Mouse (Mus musculus) midbrain, embryonic 10.5 days (tissue): ENCODE data around the gene Cyp8b1. TPM values are rescaled to one million over a fixed set of nuclear protein-coding genes. Genes with fewer than 3 reads are reported as not detected.

Experiments
- DNase-seq: peaks from one replicate; pipeline ENCODE4 v3.0.0-alpha.2; 2017; ENCODE audit warnings: low spot score
- H3K27ac ChIP-seq: fragments of 300-500 bp; sonication (generic); replicated peaks from 2 replicates; pipeline ENCODE4 v1.5.1; 2016; ENCODE audit warnings: mild to moderate bottlenecking
- H3K27me3 ChIP-seq: fragments of 300-500 bp; sonication (generic); 2 replicates; pipeline ENCODE4 v1.6.1; 2016; ENCODE audit warnings: low read depth, mild to moderate bottlenecking; ENCODE audit not compliant: poor library complexity, severe bottlenecking
- H3K36me3 ChIP-seq: fragments of 300-500 bp; sonication (generic); 2 replicates; pipeline ENCODE4 v1.6.1; 2016; ENCODE audit warnings: mild to moderate bottlenecking, moderate library complexity
- H3K4me1 ChIP-seq: fragments of 300-500 bp; sonication (generic); 2 replicates; pipeline ENCODE4 v1.6.1; 2016
- H3K4me3 ChIP-seq: fragments of 300-500 bp; sonication (generic); 2 replicates; pipeline ENCODE4 v1.5.1; 2016; ENCODE audit warnings: mild to moderate bottlenecking, moderate library complexity
- H3K9me3 ChIP-seq: fragments of 300-500 bp; sonication (generic); replicated peaks from 2 replicates; pipeline ENCODE4 v1.6.1; 2016; ENCODE audit warnings: mild to moderate bottlenecking
- WGBS: fragments of 180-500 bp; shearing (Covaris S2); methylation state at CpG from one replicate; pipeline ENCODE4 v1.1.7; 2016; 5-methylcytosine and 5-hydroxymethylcytosine counted together
- polyA plus RNA-seq: library from polyadenylated mRNA; unstranded; fragments of >200 nt; fragmentation: Nextera tagmentation; extraction: Ambion mirVana; gene quantifications from 2 replicates; pipeline ENCODE4 v1.2.1, GENCODE M21; 2016

The Cyp8b1 gene
- polyA plus RNA-seq, 1 experiment from 2014 or later = not detected

DNA sequence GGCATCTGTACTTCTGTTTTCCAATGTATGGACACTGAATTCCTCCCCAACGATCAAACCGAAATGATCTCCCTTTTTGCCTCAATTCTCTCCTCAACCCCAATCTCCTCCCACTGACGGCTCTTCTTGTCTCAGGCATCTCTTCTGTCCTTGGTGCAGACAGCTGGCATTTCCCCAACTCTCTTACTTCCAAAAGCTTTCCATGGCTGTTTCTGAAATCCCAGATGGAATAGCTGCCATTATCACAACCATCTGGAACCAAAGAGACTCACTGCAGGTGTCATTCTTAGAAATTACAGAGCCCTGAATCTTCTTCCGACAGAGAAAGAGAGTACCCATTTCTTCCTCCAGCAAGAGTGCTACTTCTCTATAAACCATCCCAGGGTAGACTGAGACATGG is 18.8 kb upstream of the Cyp8b1 start:
- no peaks in the 10 kb centered on the region for H3K27me3 ChIP-seq
- WGBS = 85% methylated on average over 4 of the region's 4 CpGs

DNA sequence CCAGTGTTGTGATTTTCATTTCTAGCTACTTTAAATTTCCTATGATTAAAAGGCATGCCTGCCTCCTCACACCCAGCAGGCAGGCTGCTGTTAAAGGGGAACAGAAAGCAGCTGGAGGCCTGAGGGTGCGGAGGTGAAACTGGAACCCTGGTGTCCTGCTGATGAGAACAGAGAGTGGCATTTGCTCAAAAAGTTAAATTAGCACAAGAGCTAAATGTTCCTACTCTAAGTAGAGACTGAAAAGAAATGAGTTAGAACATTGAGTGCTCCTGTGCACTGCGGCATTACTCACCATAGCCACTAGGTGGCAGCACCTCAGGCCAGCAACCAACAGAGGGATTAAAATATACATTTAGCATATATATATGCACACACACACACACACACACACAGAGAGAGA is 12.4 kb upstream of the Cyp8b1 start:
- DNase-seq = peak; percentile 46
- H3K9me3 ChIP-seq = no peaks in the 10 kb centered on the region
- H3K4me3 ChIP-seq = no peak overlapping the region
- WGBS = 26% methylated on average over 2 of the region's 2 CpGs
- H3K27me3 ChIP-seq = no peaks in the 10 kb centered on the region
- H3K27ac ChIP-seq = no peak overlapping the region
- H3K36me3 ChIP-seq = no peaks in the 10 kb centered on the region
- H3K4me1 ChIP-seq = no peaks in the 10 kb centered on the region

More for the DNA sequence above, 18.8 kb upstream of the Cyp8b1 start:
- Histone ChIP-seq H3K27ac (no peak overlapping the region), H3K4me1 (peaks cover 8% of the 10 kb centered on the region), H3K9me3 (no peaks in the 10 kb centered on the region), H3K36me3 (0 out of 2 replicates have a peak, but pooled peaks cover under 1% of the 10 kb centered on the region), H3K4me3 (no peak overlapping the region)
- DNase-seq = no peak

DNA sequence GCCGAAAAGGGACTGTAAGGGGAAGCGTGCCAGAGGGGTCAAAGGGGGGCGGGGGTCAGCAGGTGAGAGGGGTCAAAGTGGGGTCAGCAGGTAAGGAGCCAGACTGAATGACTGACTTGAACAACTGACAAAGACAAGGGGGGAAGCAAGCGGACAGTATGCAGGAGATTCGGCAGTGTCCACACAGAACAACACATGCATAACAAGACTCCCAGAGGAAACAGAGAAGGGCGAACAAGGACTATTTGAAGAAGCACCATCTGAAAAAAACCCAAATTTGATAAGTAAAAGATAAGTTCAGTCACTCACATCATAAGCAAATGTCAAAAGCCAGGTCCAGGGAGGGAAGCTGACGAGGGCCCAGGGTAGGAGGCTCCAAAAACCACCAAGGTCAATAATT is 11.6 kb upstream of the Cyp8b1 start:
- Histone ChIP-seq H3K4me1 (no peaks in the 10 kb centered on the region), H3K27me3 (no peaks in the 10 kb centered on the region), H3K36me3 (no peaks in the 10 kb centered on the region), H3K27ac (no peak overlapping the region), H3K9me3 (no peaks in the 10 kb centered on the region), H3K4me3 (no peak overlapping the region)
- 85% methylated on average over 7 of the region's 7 CpGs for WGBS
- DNase-seq = no peak

DNA sequence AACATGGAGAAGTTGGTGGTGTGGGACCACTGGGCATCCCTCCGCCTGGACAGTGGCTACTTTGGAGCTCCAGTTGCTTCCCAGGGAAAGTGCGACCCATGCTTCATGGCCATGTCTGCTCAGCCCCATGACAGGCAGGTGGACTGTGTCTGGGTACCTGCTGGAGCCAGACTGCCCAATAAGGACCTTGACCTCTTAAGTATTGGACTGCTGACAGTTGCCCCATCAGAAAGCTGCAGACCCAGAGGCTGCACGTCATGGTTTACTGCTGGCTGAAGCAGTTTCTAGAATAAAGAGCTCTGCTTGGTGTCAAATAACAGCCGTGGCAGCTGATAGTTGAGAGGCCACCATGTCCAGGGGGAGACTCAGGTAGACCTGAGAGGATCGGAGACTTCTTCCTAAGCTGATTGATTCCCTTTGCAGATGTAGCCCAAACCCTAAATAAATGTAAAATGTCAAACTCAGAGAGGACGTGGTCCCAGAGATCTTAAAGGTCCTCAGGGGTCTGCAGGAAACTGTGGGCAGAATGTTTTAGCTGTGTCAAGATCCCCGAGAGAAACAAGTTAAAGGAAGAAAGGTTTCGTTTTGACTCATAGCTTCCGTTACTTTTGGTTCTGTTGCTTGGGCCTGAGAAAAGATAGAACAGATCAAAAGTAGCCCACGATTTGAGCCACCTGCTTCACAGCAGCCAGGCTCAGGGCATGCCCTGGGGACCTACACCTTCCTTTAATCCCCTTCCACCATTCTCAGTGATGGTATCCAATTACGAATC is 10.7 kb upstream of the Cyp8b1 start:
- Histone ChIP-seq H3K36me3 (no peaks in the 10 kb centered on the region), H3K27ac (no peak overlapping the region), H3K4me1 (no peaks in the 10 kb centered on the region), H3K27me3 (no peaks in the 10 kb centered on the region), H3K4me3 (no peak overlapping the region), H3K9me3 (no peaks in the 10 kb centered on the region)
- 70% methylated on average over 11 of the region's 11 CpGs for WGBS
- DNase-seq = no peak

DNA sequence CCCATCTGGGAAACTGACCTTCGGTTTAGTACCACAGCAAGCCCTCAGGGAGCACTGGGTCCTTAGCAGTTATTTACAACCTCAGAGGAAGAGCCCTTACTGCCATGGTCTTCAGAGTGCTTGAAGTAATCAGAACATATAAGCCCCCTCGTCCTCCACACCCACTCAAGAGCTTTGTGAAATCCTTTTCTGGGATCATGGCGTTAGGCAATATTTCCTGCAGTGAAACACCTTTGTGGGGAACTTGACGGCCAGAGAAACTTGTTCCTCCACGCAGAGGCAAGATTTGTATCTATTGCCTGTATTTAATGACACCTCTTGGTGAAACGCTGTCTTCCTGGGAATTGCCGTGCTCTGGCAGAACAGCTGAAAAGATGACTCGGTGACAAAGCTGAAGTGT is 9.9 kb upstream of the Cyp8b1 start:
- H3K9me3 ChIP-seq = 0 out of 2 replicates have a peak, but pooled peaks cover 3% of the 10 kb centered on the region
- H3K27ac ChIP-seq = no peak overlapping the region
- H3K4me3 ChIP-seq = no peak overlapping the region
- no peaks in the 10 kb centered on the region for H3K27me3 ChIP-seq
- no peaks in the 10 kb centered on the region for H3K36me3 ChIP-seq
- no peaks in the 10 kb centered on the region for H3K4me1 ChIP-seq
- 87% methylated on average over 8 of the region's 8 CpGs for WGBS
- DNase-seq = no peak

DNA sequence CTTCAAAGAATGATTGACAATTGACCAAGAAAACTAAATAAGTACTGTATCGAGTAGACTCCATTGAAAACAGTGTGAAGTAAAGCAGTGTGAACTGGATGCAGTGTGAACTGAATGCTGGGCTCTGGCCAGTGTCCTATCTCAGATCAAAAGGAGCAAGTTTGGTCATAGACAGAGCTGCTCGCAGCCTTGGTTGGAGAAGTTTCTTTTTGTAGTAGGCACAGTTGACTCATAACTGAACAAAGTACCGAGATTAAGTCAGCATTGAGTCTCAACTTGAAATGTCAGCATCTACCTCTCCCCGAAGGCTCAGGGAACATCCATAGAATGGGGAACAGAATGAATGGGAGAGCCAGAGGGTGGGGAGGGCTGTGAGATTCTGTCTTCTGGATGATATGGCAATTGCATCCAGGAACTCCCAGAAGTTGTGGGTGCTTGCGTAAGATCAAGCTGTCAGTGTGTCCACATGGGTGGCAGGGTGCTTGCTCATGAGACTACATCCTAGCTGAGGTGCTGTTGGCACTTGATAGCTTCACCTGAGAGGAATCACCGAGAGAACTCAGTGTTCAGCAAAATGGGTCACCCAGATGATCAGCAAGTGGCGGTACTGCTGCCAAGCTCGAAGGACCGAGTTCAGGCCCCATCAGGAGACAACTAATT is 8.9 kb upstream of the Cyp8b1 start:
- H3K4me3 ChIP-seq = no peak overlapping the region
- no peaks in the 10 kb centered on the region for H3K27me3 ChIP-seq
- H3K9me3 ChIP-seq = 0 out of 2 replicates have a peak, but pooled peaks cover 3% of the 10 kb centered on the region
- H3K27ac ChIP-seq = no peak overlapping the region
- no peak for DNase-seq
- WGBS = 92% methylated on average over 9 of the region's 9 CpGs
- no peaks in the 10 kb centered on the region for H3K4me1 ChIP-seq
- H3K36me3 ChIP-seq = no peaks in the 10 kb centered on the region

DNA sequence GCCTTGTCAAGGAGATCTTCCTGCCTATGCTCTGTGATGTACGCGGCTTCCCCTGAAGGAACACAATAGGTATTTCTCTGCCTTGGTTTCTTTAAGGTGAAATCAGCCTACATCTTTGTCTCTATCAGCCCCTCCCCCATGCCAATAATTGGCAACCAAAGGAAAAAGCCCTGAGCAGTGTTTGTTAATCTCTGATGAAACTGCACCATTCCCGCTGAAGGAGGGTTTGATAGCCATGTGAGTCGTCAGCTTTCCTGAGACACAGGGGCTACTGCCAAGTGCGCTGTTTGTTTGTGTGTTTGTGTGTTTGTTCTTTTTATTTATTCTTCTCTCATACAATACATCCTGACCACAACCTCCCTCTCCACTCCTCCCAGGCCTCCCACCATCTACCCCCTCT is 7.8 kb upstream of the Cyp8b1 start:
- Histone ChIP-seq H3K4me1 (no peaks in the 10 kb centered on the region), H3K27ac (no peak overlapping the region), H3K4me3 (no peak overlapping the region), H3K27me3 (no peaks in the 10 kb centered on the region), H3K36me3 (no peaks in the 10 kb centered on the region), H3K9me3 (0 out of 2 replicates have a peak, but pooled peaks cover 3% of the 10 kb centered on the region)
- WGBS = 85% methylated on average over 5 of the region's 5 CpGs
- DNase-seq = no peak

DNA sequence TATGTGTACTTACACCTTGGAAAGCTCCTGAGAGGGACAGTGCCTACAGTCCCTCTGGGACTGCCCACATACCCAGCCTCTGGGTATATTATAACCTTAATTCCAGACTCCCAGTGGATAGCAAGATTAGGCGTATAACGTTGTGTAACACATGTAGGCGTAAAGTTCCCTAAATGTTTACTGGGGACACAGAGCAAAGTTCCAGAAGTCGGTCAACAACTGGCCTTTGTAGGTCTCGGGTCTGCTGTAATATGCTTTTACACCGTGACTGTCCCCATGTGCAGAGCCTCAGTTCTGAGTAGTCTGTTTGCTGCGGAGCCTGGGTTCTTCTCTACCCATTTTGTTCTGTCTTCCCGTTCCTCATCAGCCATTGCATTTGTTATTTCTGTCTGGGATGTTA is 7.3 kb upstream of the Cyp8b1 start:
- no peak overlapping the region for H3K4me3 ChIP-seq
- H3K9me3 ChIP-seq = 0 out of 2 replicates have a peak, but pooled peaks cover 3% of the 10 kb centered on the region
- no peak for DNase-seq
- 87% methylated on average over 8 of the region's 8 CpGs for WGBS
- H3K36me3 ChIP-seq = no peaks in the 10 kb centered on the region
- no peak overlapping the region for H3K27ac ChIP-seq
- H3K4me1 ChIP-seq = no peaks in the 10 kb centered on the region
- H3K27me3 ChIP-seq = no peaks in the 10 kb centered on the region

DNA sequence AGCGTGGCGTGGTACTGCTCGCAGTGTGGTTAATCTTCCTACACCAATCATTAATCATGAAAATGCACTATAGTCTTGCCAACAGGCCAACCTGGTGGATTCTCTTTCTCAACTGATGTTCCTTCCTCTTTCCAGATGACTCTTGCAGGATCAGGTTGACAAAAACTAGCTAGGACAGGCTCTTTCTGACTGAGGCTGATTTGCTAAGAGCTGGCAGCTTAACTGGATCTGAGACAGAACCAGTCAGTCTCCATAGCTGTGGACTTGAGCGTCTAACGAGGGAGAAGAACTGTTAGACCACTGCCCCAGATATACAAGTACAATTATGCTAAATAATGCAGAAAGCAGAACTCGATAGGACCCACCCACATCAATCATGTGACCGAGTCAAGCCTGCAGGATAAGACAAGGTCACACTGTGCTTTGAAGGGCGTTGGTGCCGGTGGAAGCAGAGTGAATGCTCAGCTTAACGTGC is 3.0 kb upstream of the Cyp8b1 start:
- no peak overlapping the region for H3K27ac ChIP-seq
- H3K9me3 ChIP-seq = 0 out of 2 replicates have a peak, but pooled peaks cover 3% of the 10 kb centered on the region
- H3K36me3 ChIP-seq = no peaks in the 10 kb centered on the region
- no peak for DNase-seq
- H3K27me3 ChIP-seq = no peaks in the 10 kb centered on the region
- H3K4me3 ChIP-seq = no peak overlapping the region
- H3K4me1 ChIP-seq = peaks cover 4% of the 10 kb centered on the region; the same call in 1 of the 2 replicates
- 88% methylated on average over 10 of the region's 10 CpGs for WGBS

DNA sequence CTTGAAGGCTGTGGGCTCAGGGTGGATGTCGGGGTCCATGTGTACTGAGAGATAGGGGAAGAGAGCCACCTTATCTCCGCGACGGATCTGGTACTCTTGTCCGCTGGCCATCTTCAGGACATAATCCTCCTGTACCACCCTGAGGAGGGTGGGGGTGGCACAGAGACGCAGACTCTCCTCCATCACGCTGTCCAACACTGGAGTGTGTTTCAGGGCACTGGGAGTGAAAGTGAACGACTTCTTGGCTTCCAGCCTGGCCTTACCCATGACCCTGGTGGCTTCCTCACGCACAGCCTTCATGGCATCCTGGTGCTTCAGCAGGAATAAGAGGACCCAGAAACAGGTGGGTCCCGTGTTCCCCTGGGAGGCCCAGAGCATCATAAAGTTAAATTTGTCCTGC is 1.0 kb downstream of the Cyp8b1 start:
- no peak overlapping the region for H3K27ac ChIP-seq
- no peak overlapping the region for H3K4me3 ChIP-seq
- H3K9me3 ChIP-seq = no peaks in the 10 kb centered on the region
- no peaks in the 10 kb centered on the region for H3K27me3 ChIP-seq
- H3K36me3 ChIP-seq = no peaks in the 10 kb centered on the region
- H3K4me1 ChIP-seq = peaks cover 4% of the 10 kb centered on the region; the same call in 1 of the 2 replicates
- WGBS = 92% methylated on average over 10 of the region's 10 CpGs
- no peak for DNase-seq

DNA sequence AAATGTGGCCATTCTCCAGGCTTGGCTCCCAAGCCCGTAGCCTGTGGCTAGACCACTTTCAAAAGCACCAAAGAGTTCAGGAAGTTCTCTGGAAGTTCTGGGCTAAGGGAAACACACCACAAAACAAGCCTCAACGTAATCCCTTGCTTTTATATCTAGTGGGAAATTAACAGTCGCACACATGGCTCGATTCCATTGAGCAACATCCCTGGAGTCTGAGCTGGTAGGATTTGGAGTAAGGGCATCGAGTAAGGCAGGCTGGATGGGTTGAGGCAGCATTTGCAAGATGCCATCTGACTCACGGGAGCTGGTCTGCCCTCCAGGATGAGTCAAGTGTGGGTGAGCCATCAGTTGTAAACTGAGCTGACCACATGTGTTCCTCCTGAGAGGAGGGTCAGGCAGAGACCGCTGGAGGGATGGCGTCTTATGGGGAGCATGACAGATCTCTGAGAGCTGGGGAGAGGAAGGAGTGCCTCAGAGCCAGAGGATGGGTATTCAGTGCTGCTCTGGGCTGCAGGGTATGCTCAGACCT is 1.8 kb downstream of the Cyp8b1 start:
- H3K4me1 ChIP-seq = peaks cover 4% of the 10 kb centered on the region; the same call in 1 of the 2 replicates
- no peak for DNase-seq
- no peaks in the 10 kb centered on the region for H3K9me3 ChIP-seq
- H3K27ac ChIP-seq = no peak overlapping the region
- H3K27me3 ChIP-seq = no peaks in the 10 kb centered on the region
- H3K36me3 ChIP-seq = no peaks in the 10 kb centered on the region
- H3K4me3 ChIP-seq = no peak overlapping the region
- 91% methylated on average over 8 of the region's 8 CpGs for WGBS

DNA sequence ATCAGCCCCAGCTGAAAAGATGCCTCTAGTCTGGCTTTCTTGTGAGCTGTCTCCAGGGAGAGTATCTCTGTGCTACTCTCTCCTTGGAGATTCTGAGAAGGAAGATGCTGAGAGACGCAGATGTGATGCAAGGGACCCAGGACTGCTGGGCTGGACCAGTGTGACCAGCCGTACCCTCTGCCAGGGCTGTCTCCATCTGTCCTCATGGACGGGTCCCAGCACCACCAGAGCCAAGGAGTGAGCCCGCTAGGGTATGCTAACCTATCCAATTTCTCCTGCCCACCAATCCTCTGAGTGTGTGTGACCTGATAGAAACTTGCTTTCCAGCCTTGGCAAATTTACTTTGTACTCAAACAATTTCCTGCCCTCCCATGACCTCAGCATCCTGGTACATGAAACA is 3.3 kb downstream of the Cyp8b1 start:
- WGBS = 90% methylated on average over 4 of the region's 4 CpGs
- Histone ChIP-seq H3K36me3 (no peaks in the 10 kb centered on the region), H3K27me3 (no peaks in the 10 kb centered on the region), H3K4me1 (peaks cover 3% of the 10 kb centered on the region; the same call in 1 of the 2 replicates), H3K27ac (no peak overlapping the region), H3K9me3 (no peaks in the 10 kb centered on the region), H3K4me3 (no peak overlapping the region)
- DNase-seq = no peak

DNA sequence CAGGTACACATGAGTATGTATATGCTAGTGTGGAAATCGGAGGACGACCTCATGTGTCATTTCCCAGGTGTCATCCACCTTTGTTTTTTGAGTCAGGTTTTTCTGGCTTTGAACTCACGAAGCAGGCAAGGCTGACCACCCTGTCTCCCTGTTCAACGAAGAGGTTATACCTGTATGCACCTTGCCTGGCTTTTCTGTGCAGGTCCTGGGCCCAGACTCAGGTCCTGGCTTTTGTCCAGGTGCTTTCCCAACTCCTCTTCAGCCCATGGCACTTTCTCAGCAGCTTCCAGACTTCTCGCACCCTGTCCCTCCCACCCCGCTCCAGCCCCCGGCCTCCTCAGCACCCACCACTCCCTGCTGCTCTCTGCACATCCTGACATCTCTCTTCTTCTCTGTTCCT is 4.9 kb downstream of the Cyp8b1 start:
- Histone ChIP-seq H3K4me1 (no peaks in the 10 kb centered on the region), H3K9me3 (no peaks in the 10 kb centered on the region), H3K27ac (no peak overlapping the region), H3K4me3 (no peak overlapping the region), H3K36me3 (no peaks in the 10 kb centered on the region), H3K27me3 (no peaks in the 10 kb centered on the region)
- WGBS = 90% methylated on average over 7 of the region's 7 CpGs
- no peak for DNase-seq
